Mouse (Mus musculus) forebrain, embryonic 16.5 days (tissue): ENCODE results near the gene Usp6nl. TPM values are rescaled to one million over a fixed set of nuclear protein-coding genes. Genes with fewer than 3 reads are reported as not detected.

Experiments
- ATAC-seq: fragments of 200-750 bp; cut with Nextera tagmentation; 2 replicates; pipeline ENCODE4 v1.8.0; 2017; ENCODE audit warnings: mild to moderate bottlenecking, moderate library complexity
- H3K27ac ChIP-seq: fragments of 300-500 bp; sonication (generic); 2 replicates; pipeline ENCODE4 v1.5.1; 2014; ENCODE audit warnings: low read length, control low read depth
- H3K27me3 ChIP-seq: fragments of 300-500 bp; sonication (generic); replicated peaks from 2 replicates; pipeline ENCODE4 v1.6.1; 2014; ENCODE audit warnings: low read length; ENCODE audit not compliant: control insufficient read depth, insufficient read depth
- H3K36me3 ChIP-seq: fragments of 300-500 bp; sonication (generic); 2 replicates; pipeline ENCODE4 v1.6.1; 2014; ENCODE audit not compliant: control insufficient read depth, insufficient read depth
- H3K4me1 ChIP-seq: fragments of 300-500 bp; sonication (generic); replicated peaks from 2 replicates; pipeline ENCODE4 v1.6.1; 2014; ENCODE audit warnings: low read length; ENCODE audit not compliant: control insufficient read depth, insufficient read depth
- H3K4me2 ChIP-seq: fragments of 300-500 bp; sonication (generic); 2 replicates; pipeline ENCODE4 v1.6.1; 2014; ENCODE audit warnings: mild to moderate bottlenecking, low read length, control low read depth
- H3K4me3 ChIP-seq: fragments of 300-500 bp; sonication (generic); replicated peaks from 2 replicates; pipeline ENCODE4 v1.5.1; 2014; ENCODE audit warnings: mild to moderate bottlenecking, low read length, control low read depth
- H3K9ac ChIP-seq: fragments of 300-500 bp; sonication (generic); replicated peaks from 2 replicates; pipeline ENCODE4 v1.6.1; 2014; ENCODE audit warnings: low read depth, low read length, control low read depth
- H3K9me3 ChIP-seq: fragments of 300-500 bp; sonication (generic); 2 replicates; pipeline ENCODE4 v1.6.1; 2016; ENCODE audit warnings: low read length; ENCODE audit not compliant: control insufficient read depth
- WGBS: fragments of 180-500 bp; shearing (Covaris S2); extraction: QIAGEN DNeasy Blood & Tissue Kit; methylation state at CpG from one replicate; pipeline ENCODE4 v1.1.7; 2014; 5-methylcytosine and 5-hydroxymethylcytosine counted together
- polyA plus RNA-seq: library from polyadenylated mRNA; unstranded; fragments of >200 nt; fragmentation: Nextera tagmentation; extraction: Ambion mirVana; gene quantifications from 2 replicates; pipeline ENCODE4 v1.2.1, GENCODE M21; 2015

The Usp6nl gene
- polyA plus RNA-seq, 1 experiment from 2014 or later = 7.8 TPM

DNA sequence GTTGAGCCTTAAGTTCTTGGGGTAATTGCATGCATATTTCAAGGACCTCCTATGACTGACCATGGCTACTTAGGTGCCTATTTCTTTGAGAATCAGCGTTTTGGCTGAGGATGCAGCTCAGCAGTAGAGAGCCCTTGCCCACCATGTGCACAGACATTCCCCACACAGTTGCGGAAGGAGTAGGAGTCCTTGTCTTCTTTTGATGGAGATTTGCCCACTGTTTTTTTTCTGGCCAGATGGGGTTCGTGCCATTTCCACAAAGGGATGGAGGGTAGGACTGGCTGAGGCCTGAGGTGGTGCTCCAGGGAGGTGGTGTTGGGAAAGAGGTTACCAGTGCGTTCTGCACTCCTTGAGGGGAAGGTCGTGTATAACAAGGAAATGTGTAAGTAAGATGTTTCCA is 91.9 kb downstream of the Usp6nl start:
- Histone ChIP-seq H3K9me3 (no peaks in the 10 kb centered on the region), H3K27ac (no peak overlapping the region), H3K27me3 (no peaks in the 10 kb centered on the region), H3K4me2 (no peak overlapping the region), H3K9ac (no peak overlapping the region), H3K4me3 (no peak overlapping the region), H3K4me1 (no peaks in the 10 kb centered on the region), H3K36me3 (no peaks in the 10 kb centered on the region)
- WGBS = 81% methylated on average over 5 of the region's 5 CpGs
- no peak for ATAC-seq

DNA sequence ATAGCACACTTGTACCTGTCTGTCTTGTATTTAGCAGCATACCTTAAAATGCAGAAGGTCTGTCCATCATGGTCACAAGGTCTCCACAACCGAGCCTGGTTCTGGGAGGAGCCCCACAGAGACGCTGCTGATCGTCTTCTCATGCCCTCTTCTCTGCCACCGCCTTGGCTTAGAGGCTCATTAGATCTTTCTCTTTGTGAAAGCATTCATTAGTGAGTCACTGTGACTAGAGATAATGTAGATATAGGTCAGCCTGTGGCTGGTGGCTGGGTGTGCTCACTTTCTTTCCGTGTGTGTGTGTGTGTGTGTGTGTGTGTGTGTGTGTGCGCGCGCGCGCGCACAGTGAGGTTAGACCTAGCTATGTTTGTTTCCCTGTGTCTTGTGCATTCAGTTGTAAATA is 94.7 kb downstream of the Usp6nl start:
- no peaks in the 10 kb centered on the region for H3K9me3 ChIP-seq
- H3K36me3 ChIP-seq = no peaks in the 10 kb centered on the region
- H3K4me2 ChIP-seq = no peak overlapping the region
- no peaks in the 10 kb centered on the region for H3K27me3 ChIP-seq
- H3K4me3 ChIP-seq = no peak overlapping the region
- H3K9ac ChIP-seq = no peak overlapping the region
- H3K4me1 ChIP-seq = no peaks in the 10 kb centered on the region
- WGBS = 73% methylated on average over 11 of the region's 11 CpGs
- no peak overlapping the region for H3K27ac ChIP-seq
- no peak for ATAC-seq

DNA sequence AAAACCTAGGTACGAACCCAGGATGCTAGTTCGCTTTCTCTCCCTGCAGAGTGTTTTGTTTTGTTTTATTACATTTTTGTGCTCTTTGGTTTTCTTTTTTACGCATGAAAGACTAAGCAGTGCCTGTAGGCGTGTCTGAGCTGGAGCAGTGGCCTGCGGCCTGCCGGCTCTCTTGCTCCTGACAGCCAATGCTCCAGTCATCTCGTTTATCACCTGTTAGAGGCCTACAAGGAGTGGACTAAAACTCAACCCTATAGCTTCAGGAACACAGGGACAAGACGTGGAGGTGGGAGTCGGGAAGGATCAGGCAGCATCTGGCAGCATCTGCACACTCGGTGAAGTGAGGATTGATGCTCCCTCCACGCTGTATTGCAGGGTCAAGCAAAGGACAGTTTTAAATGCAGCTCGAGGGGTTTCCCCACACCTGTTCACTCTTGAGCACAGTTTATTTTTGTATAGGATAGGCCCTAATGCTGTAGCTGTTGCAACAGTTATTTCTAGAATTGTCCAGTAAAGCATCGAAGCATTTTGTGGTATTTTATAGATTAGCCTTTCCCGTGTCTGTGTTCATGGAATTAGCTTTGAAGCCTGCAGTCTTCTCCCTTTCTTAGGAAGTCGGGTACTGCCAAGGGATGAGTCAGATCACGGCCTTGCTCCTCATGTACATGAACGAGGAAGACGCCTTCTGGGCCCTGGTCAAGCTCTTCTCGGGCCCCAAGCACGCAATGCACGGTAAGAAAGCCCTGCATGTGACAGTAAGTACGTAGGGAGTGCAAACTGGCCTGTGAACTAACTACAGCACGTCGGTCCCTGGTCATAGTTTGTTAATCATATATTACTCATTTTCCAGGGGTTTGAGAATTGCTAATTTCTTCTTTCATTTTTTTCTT is 101.4 kb downstream of the Usp6nl start:
- Histone ChIP-seq H3K27me3 (no peaks in the 10 kb centered on the region), H3K4me1 (no peaks in the 10 kb centered on the region), H3K9me3 (no peaks in the 10 kb centered on the region), H3K9ac (no peak overlapping the region), H3K4me3 (no peak overlapping the region), H3K27ac (no peak overlapping the region), H3K4me2 (no peak overlapping the region), H3K36me3 (peaks cover 10% of the 10 kb centered on the region)
- no peak for ATAC-seq
- 88% methylated on average over 24 of the region's 24 CpGs for WGBS

GRCm38 (mm10) chr2:6424851-6425250 is 102.4 kb downstream of the Usp6nl start:
- H3K4me1 ChIP-seq = no peaks in the 10 kb centered on the region
- H3K9me3 ChIP-seq = no peaks in the 10 kb centered on the region
- no peaks in the 10 kb centered on the region for H3K27me3 ChIP-seq
- H3K27ac ChIP-seq = no peak overlapping the region
- 89% methylated on average over 5 of the region's 5 CpGs for WGBS
- ATAC-seq = no peak
- H3K9ac ChIP-seq = no peak overlapping the region
- no peak overlapping the region for H3K4me3 ChIP-seq
- peaks cover 10% of the 10 kb centered on the region for H3K36me3 ChIP-seq
- H3K4me2 ChIP-seq = no peak overlapping the region

- WGBS = 81% methylated on average over 16 of the region's 16 CpGs
Observed at GRCm38 (mm10) chr2:6436085-6436950, 113.9 kb downstream of the Usp6nl start.

DNA sequence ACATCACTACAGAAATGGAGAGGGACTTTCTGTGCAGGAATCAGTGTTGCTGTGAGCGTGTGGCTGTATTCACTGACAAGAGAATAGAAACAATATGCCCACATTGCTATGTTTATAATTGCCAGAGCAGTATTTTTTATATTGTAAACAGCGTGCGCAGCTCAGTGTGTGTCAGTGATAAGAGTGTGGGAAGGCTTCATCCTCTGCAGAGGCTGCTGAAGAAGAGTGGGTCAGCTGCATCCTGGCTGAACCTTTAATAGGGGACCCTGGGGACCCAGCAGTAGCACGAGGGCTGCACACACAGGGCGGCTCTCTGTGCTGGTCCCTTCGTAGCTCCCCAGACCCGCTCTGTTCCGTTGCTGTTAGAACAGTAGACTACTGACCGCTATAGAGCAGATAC is 119.2 kb downstream of the Usp6nl start:
- Histone ChIP-seq H3K9me3 (no peaks in the 10 kb centered on the region), H3K4me2 (no peak overlapping the region), H3K9ac (no peak overlapping the region), H3K27me3 (no peaks in the 10 kb centered on the region), H3K27ac (no peak overlapping the region), H3K4me3 (no peak overlapping the region), H3K36me3 (peaks cover 12% of the 10 kb centered on the region), H3K4me1 (no peaks in the 10 kb centered on the region)
- ATAC-seq = no peak
- WGBS = 93% methylated on average over 9 of the region's 9 CpGs

More at GRCm38 (mm10) chr2:6436085-6436950, 113.9 kb downstream of the Usp6nl start:
- Histone ChIP-seq H3K4me1 (no peaks in the 10 kb centered on the region), H3K4me3 (no peak overlapping the region), H3K27ac (no peak overlapping the region), H3K4me2 (no peak overlapping the region), H3K27me3 (no peaks in the 10 kb centered on the region), H3K9me3 (no peaks in the 10 kb centered on the region), H3K36me3 (peaks cover 13% of the 10 kb centered on the region), H3K9ac (no peak overlapping the region)
- ATAC-seq = peak; percentile 84

DNA sequence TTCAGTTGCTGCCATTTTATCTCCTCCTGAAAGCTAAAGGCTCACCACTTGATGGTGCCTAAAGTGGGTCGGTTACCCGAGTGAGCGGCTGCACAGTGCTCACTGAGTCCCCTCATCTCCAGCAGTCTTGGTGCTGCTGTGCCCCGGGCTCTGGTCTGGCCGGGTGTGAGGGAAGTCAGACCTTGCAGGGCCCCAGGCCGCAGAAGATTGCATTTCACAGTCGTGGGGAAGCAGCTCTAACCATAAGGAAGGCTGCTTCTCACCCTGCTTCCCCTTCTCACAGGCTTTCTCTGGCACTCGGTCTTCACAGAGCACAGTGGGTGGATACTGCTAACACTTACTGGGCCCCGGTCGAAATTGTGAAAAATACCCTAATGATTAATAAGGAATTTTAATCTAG is 119.8 kb downstream of the Usp6nl start:
- 85% methylated on average over 10 of the region's 10 CpGs for WGBS
- H3K4me1 ChIP-seq = no peaks in the 10 kb centered on the region
- no peak overlapping the region for H3K4me3 ChIP-seq
- no peaks in the 10 kb centered on the region for H3K27me3 ChIP-seq
- peaks cover 12% of the 10 kb centered on the region for H3K36me3 ChIP-seq
- ATAC-seq = no peak
- no peak overlapping the region for H3K4me2 ChIP-seq
- no peak overlapping the region for H3K27ac ChIP-seq
- no peak overlapping the region for H3K9ac ChIP-seq
- no peaks in the 10 kb centered on the region for H3K9me3 ChIP-seq

DNA sequence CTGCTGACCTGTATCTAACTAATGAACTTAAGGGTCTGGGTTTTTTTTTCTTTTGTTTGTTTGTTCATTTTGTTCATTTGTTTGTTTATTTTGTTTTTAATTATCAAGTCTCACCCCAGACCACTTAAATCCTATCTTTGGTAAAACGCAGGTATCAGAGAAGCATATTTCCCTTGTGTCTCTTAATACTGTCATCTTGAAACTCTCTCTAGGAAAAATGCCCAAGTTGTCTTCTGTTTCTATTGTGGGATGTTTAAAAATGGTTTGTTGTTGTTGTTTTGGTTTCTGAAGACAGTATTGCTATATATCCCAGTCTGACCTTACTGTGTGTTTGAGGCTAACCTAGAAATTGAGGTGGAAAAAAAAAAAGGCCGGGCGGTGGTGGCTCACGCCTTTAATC is 121.5 kb downstream of the Usp6nl start:
- H3K9me3 ChIP-seq = no peaks in the 10 kb centered on the region
- ATAC-seq = no peak
- H3K4me1 ChIP-seq = no peaks in the 10 kb centered on the region
- H3K27me3 ChIP-seq = no peaks in the 10 kb centered on the region
- no peak overlapping the region for H3K4me2 ChIP-seq
- WGBS = 95% methylated on average over 4 of the region's 4 CpGs
- H3K9ac ChIP-seq = no peak overlapping the region
- no peak overlapping the region for H3K27ac ChIP-seq
- H3K4me3 ChIP-seq = no peak overlapping the region
- peaks cover 12% of the 10 kb centered on the region for H3K36me3 ChIP-seq

DNA sequence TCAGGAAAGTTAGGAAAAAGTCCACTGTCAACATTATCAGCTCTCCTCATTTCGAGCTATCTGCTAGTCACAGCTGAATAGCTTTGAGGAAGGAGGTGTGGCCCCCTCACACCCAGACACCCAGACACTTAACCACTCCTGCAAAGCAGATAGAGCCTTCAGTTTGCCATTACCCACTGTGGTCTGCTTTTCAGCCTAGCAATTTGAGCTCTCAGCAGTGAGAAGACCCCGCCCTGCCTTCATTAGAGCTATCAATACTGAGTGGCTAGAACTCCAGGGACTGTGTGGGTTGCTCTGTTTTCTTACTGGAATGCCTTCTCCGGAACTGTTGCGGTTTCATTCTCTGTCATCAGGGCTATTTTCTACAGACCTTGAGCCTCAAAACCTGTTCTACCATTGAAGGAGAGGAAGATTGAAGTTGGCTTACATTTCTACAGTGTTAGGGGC is 122.3 kb downstream of the Usp6nl start:
- Histone ChIP-seq H3K4me1 (peaks cover 1% of the 10 kb centered on the region; the same call in 1 of the 2 replicates), H3K27me3 (no peaks in the 10 kb centered on the region), H3K4me3 (no peak overlapping the region), H3K9me3 (no peaks in the 10 kb centered on the region), H3K4me2 (no peak overlapping the region), H3K36me3 (peaks cover 12% of the 10 kb centered on the region), H3K9ac (no peak overlapping the region), H3K27ac (no peak overlapping the region)
- ATAC-seq = no peak
- WGBS = 86% methylated on average over 4 of the region's 4 CpGs
